Mouse (Mus musculus): ENCODE results near the gene 1700012B07Rik. TPM values are rescaled to one million over a fixed set of nuclear protein-coding genes. Genes with fewer than 3 reads are reported as not detected.

1700012B07Rik gene
- polyA plus RNA-seq, 1 experiment from 2014 or later, result 0.59 TPM

- WGBS (ENCODE audit: insufficient replicate concordance), result 70% methylated on average over 7 of the region's 7 CpGs
- Histone ChIP-seq H3K4me1 (ENCODE audit: insufficient read depth) (peaks cover 4% of the 10 kb centered on the region; the same call in 1 of the 2 replicates), H3K36me3 (replicated peaks; ENCODE audit: insufficient read depth, low read length) (no peaks in the 10 kb centered on the region), H3K9ac (replicated peaks) (no peak overlapping the region), H3K4me3 (ENCODE audit: low read depth, low read length) (no peak overlapping the region), H3K4me2 (ENCODE audit: low read depth, low read length) (no peak overlapping the region), H3K27me3 (ENCODE audit: insufficient read depth, low read length) (no peaks in the 10 kb centered on the region), H3K27ac (ENCODE audit: low read depth) (no peak overlapping the region), H3K9me3 (ENCODE audit: low read length) (no peaks in the 10 kb centered on the region)
- TF ChIP-seq CTCF (IDR thresholded peaks at IDR 0.05; ENCODE audit: low read depth), result no peak
- no peak for TF ChIP-seq EP300 (IDR thresholded peaks at IDR 0.05; ENCODE audit: low read depth)
- no peak for ATAC-seq
- no peak for DNase-seq
These were observed 36.1 kb upstream of the 1700012B07Rik start for GRCm38 (mm10) chr11:109863951-109864350.

GRCm38 (mm10) chr11:109863194-109863746 lies 35.4 kb upstream of the 1700012B07Rik start:
- ATAC-seq (no peak), DNase-seq (peak; percentile 56)
- Histone ChIP-seq H3K36me3 (replicated peaks; ENCODE audit: insufficient read depth, low read length) (no peaks in the 10 kb centered on the region), H3K9me3 (ENCODE audit: low read length) (no peaks in the 10 kb centered on the region), H3K4me3 (ENCODE audit: low read depth, low read length) (no peak overlapping the region), H3K9ac (replicated peaks) (no peak overlapping the region), H3K27me3 (ENCODE audit: insufficient read depth, low read length) (no peaks in the 10 kb centered on the region), H3K4me2 (ENCODE audit: low read depth, low read length) (no peak overlapping the region), H3K27ac (ENCODE audit: low read depth) (no peak overlapping the region), H3K4me1 (ENCODE audit: insufficient read depth) (peaks cover 4% of the 10 kb centered on the region; the same call in 1 of the 2 replicates)
- 61% methylated on average over 9 of the region's 9 CpGs for WGBS (ENCODE audit: insufficient replicate concordance)
- no peak for TF ChIP-seq EP300 (IDR thresholded peaks at IDR 0.05; ENCODE audit: low read depth)
- TF ChIP-seq CTCF (IDR thresholded peaks at IDR 0.05; ENCODE audit: low read depth), result peak; percentile 79

GRCm38 (mm10) chr11:109860508-109860907 lies 32.7 kb upstream of the 1700012B07Rik start:
- peak; percentile 77 for ATAC-seq
- peak overlapping the region; percentile 62 for H3K27ac ChIP-seq (ENCODE audit: low read depth)

GRCm38 (mm10) chr11:109859939-109860469 lies 32.2 kb upstream of the 1700012B07Rik start:
- WGBS (ENCODE audit: insufficient replicate concordance), result 37% methylated on average over 14 of the region's 14 CpGs
- H3K36me3 ChIP-seq (replicated peaks; ENCODE audit: insufficient read depth, low read length), result no peaks in the 10 kb centered on the region
- 0 out of 2 replicates have a peak overlapping the region, but pooled peaks have one; percentile 41 for H3K9ac ChIP-seq (replicated peaks)
- no peaks in the 10 kb centered on the region for H3K27me3 ChIP-seq (ENCODE audit: insufficient read depth, low read length)
- ATAC-seq (peak; percentile 78), DNase-seq (peak; percentile 44)
- H3K27ac ChIP-seq (ENCODE audit: low read depth), result peak overlapping the region; percentile 62
- no peak for TF ChIP-seq CTCF (IDR thresholded peaks at IDR 0.05; ENCODE audit: low read depth)
- TF ChIP-seq EP300 (IDR thresholded peaks at IDR 0.05; ENCODE audit: low read depth), result no peak
- H3K4me3 ChIP-seq (ENCODE audit: low read depth, low read length), result peak overlapping the region; percentile 31
- H3K9me3 ChIP-seq (ENCODE audit: low read length), result no peaks in the 10 kb centered on the region
- H3K4me2 ChIP-seq (ENCODE audit: low read depth, low read length), result peak overlapping the region; percentile 65
- peaks cover 4% of the 10 kb centered on the region; the same call in 1 of the 2 replicates for H3K4me1 ChIP-seq (ENCODE audit: insufficient read depth)

More at GRCm38 (mm10) chr11:109860508-109860907, 32.7 kb upstream of the 1700012B07Rik start:
- Histone ChIP-seq H3K9ac (replicated peaks) (0 out of 2 replicates have a peak overlapping the region, but pooled peaks have one; percentile 41), H3K9me3 (ENCODE audit: low read length) (no peaks in the 10 kb centered on the region), H3K27me3 (ENCODE audit: insufficient read depth, low read length) (no peaks in the 10 kb centered on the region), H3K4me2 (ENCODE audit: low read depth, low read length) (peak overlapping the region; percentile 65), H3K4me3 (ENCODE audit: low read depth, low read length) (peak overlapping the region; percentile 31), H3K4me1 (ENCODE audit: insufficient read depth) (peaks cover 4% of the 10 kb centered on the region; the same call in 1 of the 2 replicates), H3K36me3 (replicated peaks; ENCODE audit: insufficient read depth, low read length) (no peaks in the 10 kb centered on the region)
- DNase-seq, result peak; percentile 89
- WGBS (ENCODE audit: insufficient replicate concordance), result 7% methylated on average over 10 of the region's 10 CpGs
- TF ChIP-seq EP300 (IDR thresholded peaks at IDR 0.05; ENCODE audit: low read depth), result no peak
- peak; percentile 97 for TF ChIP-seq CTCF (IDR thresholded peaks at IDR 0.05; ENCODE audit: low read depth)

DNA sequence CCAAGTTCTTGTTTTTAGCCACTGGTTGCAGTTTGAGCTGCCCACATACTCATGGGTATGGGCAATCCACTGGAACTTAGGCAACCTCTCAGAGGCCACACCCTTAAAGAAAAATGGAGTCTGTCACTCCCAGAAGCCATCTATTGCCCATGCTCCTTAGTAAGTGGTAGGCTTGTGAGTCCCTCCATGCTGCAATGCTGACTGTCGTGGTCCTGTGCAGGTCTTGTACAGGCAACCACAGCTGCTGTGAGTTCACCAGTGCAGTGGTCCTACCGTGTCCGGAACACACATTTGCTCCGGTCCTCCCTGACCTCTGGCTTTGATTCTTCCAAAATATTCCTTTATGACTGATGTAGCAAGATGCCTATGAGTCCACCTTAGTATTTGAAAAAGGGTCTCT lies 31.6 kb upstream of the 1700012B07Rik start:
- Histone ChIP-seq H3K27me3 (ENCODE audit: insufficient read depth, low read length) (no peaks in the 10 kb centered on the region), H3K36me3 (replicated peaks; ENCODE audit: insufficient read depth, low read length) (no peaks in the 10 kb centered on the region), H3K27ac (ENCODE audit: low read depth) (no peak overlapping the region), H3K4me2 (ENCODE audit: low read depth, low read length) (peak overlapping the region; percentile 65; the same call in 1 of the 2 replicates), H3K4me1 (ENCODE audit: insufficient read depth) (peaks cover 4% of the 10 kb centered on the region; the same call in 1 of the 2 replicates), H3K9ac (replicated peaks) (no peak overlapping the region), H3K4me3 (ENCODE audit: low read depth, low read length) (no peak overlapping the region), H3K9me3 (ENCODE audit: low read length) (no peaks in the 10 kb centered on the region)
- ATAC-seq (no peak), DNase-seq (no peak)
- WGBS (ENCODE audit: insufficient replicate concordance), result 82% methylated on average over 4 of the region's 4 CpGs
- TF ChIP-seq EP300 (IDR thresholded peaks at IDR 0.05; ENCODE audit: low read depth), result no peak
- no peak for TF ChIP-seq CTCF (IDR thresholded peaks at IDR 0.05; ENCODE audit: low read depth)

DNA sequence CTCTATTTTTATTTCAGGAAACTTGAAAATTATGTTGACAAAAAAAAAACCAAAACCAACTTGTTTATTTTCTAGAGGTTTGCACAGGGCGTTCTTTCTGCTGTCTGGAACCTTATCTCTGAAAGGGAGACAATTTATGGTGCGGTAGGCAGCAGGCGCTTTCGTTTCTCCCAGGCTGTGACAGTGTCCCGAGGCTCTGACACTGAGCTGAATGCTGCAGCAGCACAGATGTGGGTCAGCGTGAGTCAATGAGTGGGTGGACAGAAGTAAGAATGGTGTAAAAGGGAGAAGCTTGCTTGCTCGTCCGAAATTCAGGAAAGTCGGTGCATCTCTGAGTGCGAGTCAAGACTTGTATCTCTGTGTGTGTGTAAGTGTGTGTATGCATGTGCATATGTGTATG lies 29.2 kb upstream of the 1700012B07Rik start:
- H3K9me3 ChIP-seq (ENCODE audit: low read length), result no peaks in the 10 kb centered on the region
- WGBS (ENCODE audit: insufficient replicate concordance), result 59% methylated on average over 10 of the region's 10 CpGs
- no peak overlapping the region for H3K4me3 ChIP-seq (ENCODE audit: low read depth, low read length)
- no peak overlapping the region for H3K9ac ChIP-seq (replicated peaks)
- H3K4me1 ChIP-seq (ENCODE audit: insufficient read depth), result peaks cover 4% of the 10 kb centered on the region
- H3K4me2 ChIP-seq (ENCODE audit: low read depth, low read length), result no peak overlapping the region
- DNase-seq, result no peak
- no peaks in the 10 kb centered on the region for H3K27me3 ChIP-seq (ENCODE audit: insufficient read depth, low read length)
- TF ChIP-seq CTCF (IDR thresholded peaks at IDR 0.05; ENCODE audit: low read depth), result no peak
- TF ChIP-seq EP300 (IDR thresholded peaks at IDR 0.05; ENCODE audit: low read depth), result no peak
- ATAC-seq, result no peak
- H3K27ac ChIP-seq (ENCODE audit: low read depth), result no peak overlapping the region
- no peaks in the 10 kb centered on the region for H3K36me3 ChIP-seq (replicated peaks; ENCODE audit: insufficient read depth, low read length)

Measured in liver, postnatal 0 days (tissue).